In the genomic region with DNA sequence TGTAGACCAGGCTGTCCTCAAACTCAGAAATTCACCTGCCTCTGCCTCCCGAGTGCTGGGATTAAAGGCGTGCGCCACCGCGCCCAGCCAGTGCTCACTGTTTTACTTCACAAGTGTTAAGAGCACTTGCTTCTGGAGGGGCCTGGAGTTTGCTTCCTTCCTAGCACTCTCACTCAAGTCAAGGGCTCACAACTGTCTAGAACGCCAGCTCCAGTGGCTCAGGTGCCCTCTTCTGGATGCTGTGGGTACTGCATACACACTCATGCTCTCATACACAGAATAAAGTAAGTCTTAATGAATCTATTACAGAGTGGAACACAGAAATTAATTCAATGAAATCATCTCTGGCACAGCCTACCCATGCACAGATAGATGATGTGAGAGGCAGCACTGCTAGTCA, we compare ENCODE assay signal across 8 mouse cellular contexts. TPM values are rescaled to one million over a fixed set of nuclear protein-coding genes. Genes with fewer than 3 reads are reported as not detected.
DNase-seq lines count a peak whose midpoint lies in the region; ATAC-seq and TF ChIP-seq lines count a peak whose summit lies in the region.
"Had no signal": no experiment of that assay in that cellular context is flagged by ENCODE, and none has a peak within 500 bp of the region (broad histone marks: within the 10 kb centered on the region; RNA-seq: fewer than 3 reads in every experiment).

No protein-coding gene starts in this region.

- no peak overlapping the region for H3K27ac ChIP-seq in intestine, postnatal 0 days (ENCODE audit: low read depth, low read length)
- H3K27ac ChIP-seq in midbrain, embryonic 13.5 days = no peak overlapping the region
- H3K27ac ChIP-seq: stomach, embryonic 15.5 days had no signal

- DNase-seq in ZHBTc4 (ENCODE audit: low read depth, low spot score) = peak; percentile 86
- DNase-seq in cerebellum, postnatal 36 days = peak; percentile 72 to 79
- peak; percentile 41 to 50 for DNase-seq in gastrocnemius, adult 8-10 months (ENCODE audit: low spot score in 2 of 2)
- peak; percentile 74 to 82 for DNase-seq in left cerebral cortex, postnatal 25 days (ENCODE audit: low spot score in 2 of 2)
- peak; percentile 53 for DNase-seq in spleen, adult 12 weeks (ENCODE audit: low spot score)

- no peaks in the 10 kb centered on the region for H3K27me3 ChIP-seq in intestine, postnatal 0 days (replicated peaks; ENCODE audit: control insufficient read depth, insufficient read depth, low read length)
- no peaks in the 10 kb centered on the region for H3K27me3 ChIP-seq in midbrain, embryonic 13.5 days
- H3K27me3 ChIP-seq: stomach, embryonic 15.5 days had no signal

- 56% methylated on average over 6 of the region's 6 CpGs for WGBS in intestine, postnatal 0 days
- WGBS in midbrain, embryonic 13.5 days = 55% methylated on average over 6 of the region's 6 CpGs

- H3K4me1 ChIP-seq in intestine, postnatal 0 days (replicated peaks; ENCODE audit: control insufficient read depth, insufficient read depth, low read length) = no peaks in the 10 kb centered on the region
- no peaks in the 10 kb centered on the region for H3K4me1 ChIP-seq in midbrain, embryonic 13.5 days (replicated peaks)
- H3K4me1 ChIP-seq: stomach, embryonic 15.5 days had no signal

- H3K36me3 ChIP-seq in intestine, postnatal 0 days (ENCODE audit: control insufficient read depth, insufficient read depth) = peaks cover 4% of the 10 kb centered on the region; the same call in 1 of the 2 replicates
- peaks cover 47% of the 10 kb centered on the region for H3K36me3 ChIP-seq in midbrain, embryonic 13.5 days

- no peaks in the 10 kb centered on the region for H3K9me3 ChIP-seq in intestine, postnatal 0 days (ENCODE audit: control insufficient read depth)
- no peaks in the 10 kb centered on the region for H3K9me3 ChIP-seq in midbrain, embryonic 13.5 days
- H3K9me3 ChIP-seq: stomach, embryonic 15.5 days had no signal

- no peak overlapping the region for H3K4me2 ChIP-seq in intestine, postnatal 0 days (replicated peaks; ENCODE audit: low read depth)
- H3K4me2 ChIP-seq in midbrain, embryonic 13.5 days (replicated peaks) = no peak overlapping the region
- H3K4me2 ChIP-seq: stomach, embryonic 15.5 days had no signal

- intact Hi-C loops in left cerebral cortex, postnatal 25 days (cut with DNase I) = loop anchor here (5.0 kb wide), 2 partner anchors 68 to 578 kb away; a partner anchor contains a TSS

- peak; percentile 91 for TF ChIP-seq CTCF in intestine, postnatal 0 days (IDR thresholded peaks at IDR 0.05; ENCODE audit: low read depth)

- no peak overlapping the region for H3K9ac ChIP-seq in intestine, postnatal 0 days (ENCODE audit: low read depth, low read length)
- H3K9ac ChIP-seq in midbrain, embryonic 13.5 days (replicated peaks) = no peak overlapping the region
- H3K9ac ChIP-seq: stomach, embryonic 15.5 days had no signal

- peak; percentile 51; the same call in 1 of the 2 replicates for ATAC-seq in intestine, postnatal 0 days
- ATAC-seq in midbrain, embryonic 13.5 days = peak; percentile 83

- no peak overlapping the region for H3K4me3 ChIP-seq in intestine, postnatal 0 days (ENCODE audit: low read depth, low read length)
- H3K4me3 ChIP-seq in midbrain, embryonic 13.5 days (replicated peaks) = no peak overlapping the region
- H3K4me3 ChIP-seq: stomach, embryonic 15.5 days had no signal

RNA-seq across cellular contexts. Expression of a gene that starts 44.8 kb away (rescaled TPM):
- not detected for total RNA-seq in gastrocnemius, adult 8-10 months (2022)
- polyA plus RNA-seq in intestine, postnatal 0 days (2015; fragmentation: Nextera tagmentation; extraction: Ambion mirVana) = 0.21 TPM in 1 of 2 replicates, not detected in the other
- not detected for total RNA-seq in left cerebral cortex, postnatal 25 days (2021)
- 0.16 TPM in 1 of 2 replicates, not detected in the other for polyA plus RNA-seq in midbrain, embryonic 13.5 days (2015; fragmentation: Nextera tagmentation; extraction: Ambion mirVana)
- polyA plus RNA-seq: stomach, embryonic 15.5 days had no signal
